8 mouse cellular contexts compared by ENCODE assay signal in genomic region chr9:88547270-88547669, GRCm38 (mm10). TPM values are rescaled to one million over a fixed set of nuclear protein-coding genes. Genes with fewer than 3 reads are reported as not detected.
DNase-seq lines count a peak whose midpoint lies in the region; ATAC-seq and TF ChIP-seq lines count a peak whose summit lies in the region.

No protein-coding gene starts in this region.

- peak overlapping the region; percentile 63 for H3K4me2 ChIP-seq in embryonic facial prominence, embryonic 14.5 days (ENCODE audit: low read depth, low read length)
- H3K4me2 ChIP-seq in limb, embryonic 11.5 days (ENCODE audit: low read depth, severe bottlenecking): peak overlapping the region; percentile 54
- H3K4me2 ChIP-seq in midbrain, embryonic 13.5 days (replicated peaks): peak overlapping the region; percentile 69

- in situ Hi-C loops in Patski (cut with MboI; ENCODE audit: low pct_unique_long_range_greater_than_20kb): loop anchor here (10.0 to 25.0 kb wide), 2 partner anchors 165 to 1122 kb away; partner anchors contain the start of gene Mthfsl

- TF ChIP-seq CTCF in gastrocnemius, adult 2 months (IDR thresholded peaks at IDR 0.05): peak; percentile 67
- TF ChIP-seq CTCF in Patski (IDR thresholded peaks at IDR 0.05): peak; percentile 74

- peak overlapping the region; percentile 80 for H3K4me3 ChIP-seq in gastrocnemius, adult 2 months
- H3K4me3 ChIP-seq in embryonic facial prominence, embryonic 14.5 days (ENCODE audit: low read depth, low read length): peak overlapping the region; percentile 76
- H3K4me3 ChIP-seq in hindbrain, embryonic 10.5 days: peak overlapping the region; percentile 74
- peak overlapping the region; percentile 77 for H3K4me3 ChIP-seq in limb, embryonic 11.5 days (ENCODE audit: low read depth, low read length)
- H3K4me3 ChIP-seq in midbrain, embryonic 13.5 days (replicated peaks): peak overlapping the region; percentile 81

- 29% methylated on average over 7 of the region's 7 CpGs for WGBS in embryonic facial prominence, embryonic 14.5 days
- WGBS in hindbrain, embryonic 10.5 days: 40% methylated on average over 7 of the region's 7 CpGs
- 32% methylated on average over 7 of the region's 7 CpGs for WGBS in limb, embryonic 11.5 days
- 30% methylated on average over 7 of the region's 7 CpGs for WGBS in midbrain, embryonic 13.5 days

- no peaks in the 10 kb centered on the region for H3K9me3 ChIP-seq in embryonic facial prominence, embryonic 14.5 days (ENCODE audit: control insufficient read depth, low read length)
- H3K9me3 ChIP-seq in hindbrain, embryonic 10.5 days: no peaks in the 10 kb centered on the region
- no peaks in the 10 kb centered on the region for H3K9me3 ChIP-seq in limb, embryonic 11.5 days (ENCODE audit: control insufficient read depth, low read length)
- no peaks in the 10 kb centered on the region for H3K9me3 ChIP-seq in midbrain, embryonic 13.5 days

- H3K4me1 ChIP-seq in embryonic facial prominence, embryonic 14.5 days (ENCODE audit: control insufficient read depth, insufficient read depth, low read length): peaks cover 15% of the 10 kb centered on the region
- peaks cover 24% of the 10 kb centered on the region for H3K4me1 ChIP-seq in hindbrain, embryonic 10.5 days (replicated peaks)
- 0 out of 2 replicates have a peak, but pooled peaks cover 6% of the 10 kb centered on the region for H3K4me1 ChIP-seq in limb, embryonic 11.5 days (ENCODE audit: control insufficient read depth, insufficient read depth, low read length)
- peaks cover 32% of the 10 kb centered on the region for H3K4me1 ChIP-seq in midbrain, embryonic 13.5 days (replicated peaks)

- 0 out of 2 replicates have a peak, but pooled peaks cover 3% of the 10 kb centered on the region for H3K36me3 ChIP-seq in embryonic facial prominence, embryonic 14.5 days (ENCODE audit: control insufficient read depth, insufficient read depth, low read length)
- no peaks in the 10 kb centered on the region for H3K36me3 ChIP-seq in hindbrain, embryonic 10.5 days
- no peaks in the 10 kb centered on the region for H3K36me3 ChIP-seq in limb, embryonic 11.5 days (ENCODE audit: control insufficient read depth, insufficient read depth, low read length)
- H3K36me3 ChIP-seq in midbrain, embryonic 13.5 days: peaks cover 2% of the 10 kb centered on the region; the same call in 1 of the 2 replicates

- intact Hi-C loops in gastrocnemius, adult 2 months (cut with DNase I): loop anchor here (2.0 to 10.0 kb wide), 6 partner anchors 24 to 306 kb away; partner anchors contain the start of gene Snx14

- no peaks in the 10 kb centered on the region for H3K27me3 ChIP-seq in Patski
- no peaks in the 10 kb centered on the region for H3K27me3 ChIP-seq in embryonic facial prominence, embryonic 14.5 days (replicated peaks; ENCODE audit: control insufficient read depth, insufficient read depth, low read length)
- no peaks in the 10 kb centered on the region for H3K27me3 ChIP-seq in hindbrain, embryonic 10.5 days (ENCODE audit: insufficient read depth, poor library complexity, severe bottlenecking)
- no peaks in the 10 kb centered on the region for H3K27me3 ChIP-seq in limb, embryonic 11.5 days (ENCODE audit: control insufficient read depth, insufficient read depth, low read length)
- no peaks in the 10 kb centered on the region for H3K27me3 ChIP-seq in midbrain, embryonic 13.5 days

- CTCF ChIA-PET in Patski (lab: Charles Lee): interaction anchor here (1.1 to 1.4 kb wide), 2 partner anchors 14 to 86 kb away, joined by 3 read pairs; no protein-coding TSS in a partner anchor

- peak; percentile 36 for DNase-seq in gastrocnemius, adult 2 months
- no peak for DNase-seq in gastrocnemius, postnatal 10 days
- no peak for DNase-seq in Patski (ENCODE audit: low read depth, low spot score)
- DNase-seq in embryonic facial prominence, embryonic 14.5 days (ENCODE audit: low spot score): peak; percentile 85
- peak; percentile 18 for DNase-seq in hindbrain, embryonic 10.5 days (ENCODE audit: low spot score)
- peak; percentile 47 for DNase-seq in limb, embryonic 11.5 days (ENCODE audit: low spot score)
- no peak for DNase-seq in Muller cell, postnatal 12 days (ENCODE audit: inconsistent ontology term)

- H3K9ac ChIP-seq in embryonic facial prominence, embryonic 14.5 days (ENCODE audit: low read depth, low read length): no peak overlapping the region
- no peak overlapping the region for H3K9ac ChIP-seq in limb, embryonic 11.5 days (ENCODE audit: low read length)
- H3K9ac ChIP-seq in midbrain, embryonic 13.5 days (replicated peaks): 0 out of 2 replicates have a peak overlapping the region, but pooled peaks have one; percentile 30

- POLR2A ChIA-PET in Patski (lab: Charles Lee): interaction anchor here (0.7 to 1.4 kb wide), 2 partner anchors 13 to 169 kb away, joined by 3 read pairs; no protein-coding TSS in a partner anchor

- peak; percentile 77 for ATAC-seq in Patski
- peak; percentile 77 for ATAC-seq in embryonic facial prominence, embryonic 14.5 days (ENCODE audit: low read depth)
- ATAC-seq in limb, embryonic 11.5 days (ENCODE audit: insufficient number of reproducible peaks, low FRiP score, low TSS enrichment, low read depth): peak; percentile 18; the same call in 1 of the 2 replicates
- peak; percentile 38 for ATAC-seq in midbrain, embryonic 13.5 days

- H3K27ac ChIP-seq in gastrocnemius, adult 2 months: peak overlapping the region; percentile 93
- peak overlapping the region; percentile 42; the same call in 1 of the 2 replicates for H3K27ac ChIP-seq in embryonic facial prominence, embryonic 14.5 days (replicated peaks; ENCODE audit: low read depth, low read length)
- H3K27ac ChIP-seq in hindbrain, embryonic 10.5 days: peak overlapping the region; percentile 85
- H3K27ac ChIP-seq in limb, embryonic 11.5 days (replicated peaks; ENCODE audit: low read depth, low read length): no peak overlapping the region
- H3K27ac ChIP-seq in midbrain, embryonic 13.5 days: no peak overlapping the region

RNA-seq across cellular contexts. Expression of gene Zfp949, which starts 0.6 kb away (rescaled TPM):
- 10 to 100 TPM in 1 of 2 experiments, 1 to 10 TPM in 1; 9.0 to 10.5 TPM for total RNA-seq in gastrocnemius, adult 2 months (2021)
- total RNA-seq in gastrocnemius, postnatal 10 days (2021): 1 to 10 TPM; 6.4 to 7.1 TPM
- 12.5 TPM for polyA plus RNA-seq in Patski (2021)
- polyA plus RNA-seq in embryonic facial prominence, embryonic 14.5 days (2014; fragmentation: Nextera tagmentation; extraction: Ambion mirVana): 9.0 and 10.5 TPM in 2 replicates
- polyA plus RNA-seq in hindbrain, embryonic 10.5 days (2016; fragmentation: Nextera tagmentation; extraction: Ambion mirVana): 7.6 and 9.0 TPM in 2 replicates
- polyA plus RNA-seq in limb, embryonic 11.5 days (2014; fragmentation: Nextera tagmentation; extraction: Ambion mirVana): 9.0 and 10.3 TPM in 2 replicates
- 18.5 and 20.4 TPM in 2 replicates for polyA plus RNA-seq in midbrain, embryonic 13.5 days (2015; fragmentation: Nextera tagmentation; extraction: Ambion mirVana)

RNA-seq across cellular contexts. Expression of gene Trim43a, which starts 33.4 kb away (rescaled TPM):
- total RNA-seq in gastrocnemius, adult 2 months (2021): under 1 TPM; 0.23 to 0.28 TPM
- total RNA-seq in gastrocnemius, postnatal 10 days (2021): not detected
- polyA plus RNA-seq in Patski (2021): not detected
- polyA plus RNA-seq in embryonic facial prominence, embryonic 14.5 days (2014; fragmentation: Nextera tagmentation; extraction: Ambion mirVana): not detected in 2 replicates
- 0.09 and 0.13 TPM in 2 replicates for polyA plus RNA-seq in hindbrain, embryonic 10.5 days (2016; fragmentation: Nextera tagmentation; extraction: Ambion mirVana)
- polyA plus RNA-seq in limb, embryonic 11.5 days (2014; fragmentation: Nextera tagmentation; extraction: Ambion mirVana): not detected in 2 replicates
- 0.20 and 0.67 TPM in 2 replicates for polyA plus RNA-seq in midbrain, embryonic 13.5 days (2015; fragmentation: Nextera tagmentation; extraction: Ambion mirVana)

Comparison
In these comparisons a context has a peak if more than half of its experiments do, and no peak if none do; other contexts are left out.
1. DNase-seq: peak in gastrocnemius, adult 2 months (single experiment), embryonic facial prominence, embryonic 14.5 days (single experiment), hindbrain, embryonic 10.5 days (single experiment) and limb, embryonic 11.5 days (single experiment); none in gastrocnemius, postnatal 10 days (single experiment), Patski (single experiment) and Muller cell, postnatal 12 days (single experiment).
2. H3K27ac ChIP-seq: peak in gastrocnemius, adult 2 months (single experiment), embryonic facial prominence, embryonic 14.5 days (single experiment) and hindbrain, embryonic 10.5 days (single experiment); none in limb, embryonic 11.5 days (single experiment) and midbrain, embryonic 13.5 days (single experiment).
3. ATAC-seq: peak in every context shown above with its lines; median percentile 77 in Patski; 77 in embryonic facial prominence, embryonic 14.5 days; 38 in midbrain, embryonic 13.5 days; 18 in limb, embryonic 11.5 days.
4. Peak in every context shown above with its lines, with median percentiles within 50 percentile points of each other: H3K4me3 ChIP-seq and H3K4me2 ChIP-seq.